ENCODE assay signal across 8 mouse cellular contexts in the genomic region with DNA sequence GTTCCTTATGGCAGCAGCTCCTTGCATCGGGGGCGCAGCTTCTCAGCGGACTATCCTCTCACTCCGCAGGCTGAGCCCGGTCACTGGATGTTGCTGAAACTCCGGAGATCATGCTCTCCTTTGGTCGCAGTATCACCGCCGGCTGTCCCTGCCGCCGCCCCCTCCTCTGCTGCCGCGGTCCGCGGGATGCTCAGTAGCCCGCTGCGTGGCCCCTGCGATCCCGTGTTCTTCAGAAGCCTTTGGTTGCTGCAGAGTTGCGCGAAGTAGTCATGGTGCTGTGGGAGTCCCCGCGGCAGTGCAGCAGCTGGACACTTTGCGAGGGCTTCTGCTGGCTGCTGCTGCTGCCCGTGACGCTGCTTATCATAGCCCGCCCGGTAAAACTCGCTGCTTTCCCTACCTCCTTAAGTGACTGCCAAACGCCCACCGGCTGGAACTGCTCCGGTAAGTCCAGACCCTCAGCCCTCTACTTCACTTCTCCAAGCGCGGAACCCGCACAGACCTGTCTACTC. TPM values are rescaled to one million over a fixed set of nuclear protein-coding genes. Genes with fewer than 3 reads are reported as not detected.
DNase-seq lines count a peak whose midpoint lies in the region; ATAC-seq and TF ChIP-seq lines count a peak whose summit lies in the region.

No protein-coding gene starts in this region.

- under 1% methylated on average over 35 of the region's 35 CpGs for WGBS in forebrain, embryonic 15.5 days
- WGBS in intestine, embryonic 16.5 days, result under 1% methylated on average over 35 of the region's 35 CpGs
- WGBS in liver, embryonic 14.5 days (ENCODE audit: insufficient replicate concordance), result under 1% methylated on average over 35 of the region's 35 CpGs

- no peaks in the 10 kb centered on the region for H3K36me3 ChIP-seq in forebrain, embryonic 15.5 days
- no peaks in the 10 kb centered on the region for H3K36me3 ChIP-seq in intestine, embryonic 16.5 days (ENCODE audit: control insufficient read depth, insufficient read depth, low read length)
- no peaks in the 10 kb centered on the region for H3K36me3 ChIP-seq in liver, embryonic 14.5 days (replicated peaks; ENCODE audit: control insufficient read depth, insufficient read depth, low read depth)

- H3K4me2 ChIP-seq in forebrain, embryonic 15.5 days (replicated peaks), result peak overlapping the region; percentile 85
- peak overlapping the region; percentile 90 for H3K4me2 ChIP-seq in intestine, embryonic 16.5 days (ENCODE audit: low read depth, low read length)
- peak overlapping the region; percentile 62 for H3K4me2 ChIP-seq in liver, embryonic 14.5 days (ENCODE audit: low read depth)

- peak overlapping the region; percentile 73 for H3K4me3 ChIP-seq in forebrain, embryonic 15.5 days
- H3K4me3 ChIP-seq in intestine, embryonic 16.5 days (ENCODE audit: low read length), result peak overlapping the region; percentile 62
- H3K4me3 ChIP-seq in liver, embryonic 14.5 days (ENCODE audit: insufficient read depth in 1 of 2, low read depth in 2 of 2, low read length in 2 of 2), result peak overlapping the region; percentile 36 to 37

- peak; percentile 58 for ATAC-seq in forebrain, embryonic 15.5 days (replicated peaks)
- peak; percentile 64 for ATAC-seq in intestine, embryonic 16.5 days
- no peak; the same call in 1 of the 2 replicates for ATAC-seq in liver, embryonic 14.5 days (ENCODE audit: insufficient read depth)
- ATAC-seq in megakaryocyte-erythroid progenitor cell, adult 5-6 weeks (replicated peaks; ENCODE audit: low FRiP score, low TSS enrichment, poor library complexity, severe bottlenecking), result no peak

- no peaks in the 10 kb centered on the region for H3K27me3 ChIP-seq in forebrain, embryonic 15.5 days
- peaks cover 5% of the 10 kb centered on the region; the same call in 1 of the 2 replicates for H3K27me3 ChIP-seq in intestine, embryonic 16.5 days (replicated peaks; ENCODE audit: control insufficient read depth, insufficient read depth, low read length)
- peaks cover 42% of the 10 kb centered on the region for H3K27me3 ChIP-seq in liver, embryonic 14.5 days (ENCODE audit: control insufficient read depth, insufficient read depth, low read length)

- H3K9ac ChIP-seq in forebrain, embryonic 15.5 days (replicated peaks), result peak overlapping the region; percentile 73
- H3K9ac ChIP-seq in intestine, embryonic 16.5 days (ENCODE audit: low read depth, low read length), result peak overlapping the region; percentile 40
- H3K9ac ChIP-seq in liver, embryonic 14.5 days (replicated peaks), result no peak overlapping the region

- peaks cover 14% of the 10 kb centered on the region for H3K4me1 ChIP-seq in forebrain, embryonic 15.5 days
- peaks cover 9% of the 10 kb centered on the region; the same call in 1 of the 2 replicates for H3K4me1 ChIP-seq in intestine, embryonic 16.5 days (ENCODE audit: control insufficient read depth, insufficient read depth, low read length)
- no peaks in the 10 kb centered on the region for H3K4me1 ChIP-seq in liver, embryonic 14.5 days (replicated peaks; ENCODE audit: control insufficient read depth in 2 of 2, insufficient read depth in 2 of 2, low read length in 1 of 2)

- no peak for TF ChIP-seq CTCF in liver, embryonic 14.5 days (IDR thresholded peaks at IDR 0.05; ENCODE audit: low read depth)

- DNase-seq in left cerebral cortex, adult 11 months (ENCODE audit: low spot score), result peak; percentile 33
- no peak for DNase-seq in left cerebral cortex, postnatal 4 days
- peak; percentile 67 for DNase-seq in brain, adult 2 months (ENCODE audit: low read depth, low spot score)
- no peak for DNase-seq in liver, embryonic 14.5 days (ENCODE audit: low read depth in 3 of 3, low spot score in 3 of 3)
- DNase-seq in right cerebral cortex, postnatal 4 days, result peak; percentile 48

- intact Hi-C loops in left cerebral cortex, postnatal 4 days (cut with DNase I), result loop anchor here (2.0 kb wide), 1 partner anchor 405 kb away; no protein-coding TSS in a partner anchor

- H3K9me3 ChIP-seq in forebrain, embryonic 15.5 days, result no peaks in the 10 kb centered on the region
- H3K9me3 ChIP-seq in intestine, embryonic 16.5 days (ENCODE audit: control insufficient read depth, low read length), result no peaks in the 10 kb centered on the region
- H3K9me3 ChIP-seq in liver, embryonic 14.5 days (ENCODE audit: control insufficient read depth, low read length), result no peaks in the 10 kb centered on the region

- H3K27ac ChIP-seq in forebrain, embryonic 15.5 days (replicated peaks), result peak overlapping the region; percentile 90
- no peak overlapping the region for H3K27ac ChIP-seq in intestine, embryonic 16.5 days (ENCODE audit: low read length)
- no peak overlapping the region for H3K27ac ChIP-seq in liver, embryonic 14.5 days

- TF ChIP-seq EP300 in liver, embryonic 14.5 days (IDR thresholded peaks at IDR 0.05; ENCODE audit: low read depth), result no peak

RNA-seq across cellular contexts. Expression of gene Tmeff2, which starts 27.3 kb away (rescaled TPM):
- total RNA-seq in left cerebral cortex, postnatal 4 days (2021), result 10 to 100 TPM; 35.9 to 41.7 TPM
- 30.3 and 32.2 TPM in 2 replicates for polyA plus RNA-seq in forebrain, embryonic 15.5 days (2015; fragmentation: Nextera tagmentation; extraction: Ambion mirVana)
- 9.9 and 10.7 TPM in 2 replicates for polyA plus RNA-seq in intestine, embryonic 16.5 days (2015; fragmentation: Nextera tagmentation; extraction: Ambion mirVana)
- 0.17 and 0.29 TPM in 2 replicates for polyA plus RNA-seq in liver, embryonic 14.5 days (2012; rRNA removed)
- 0.38 and 0.41 TPM in 2 replicates for polyA plus RNA-seq in liver, embryonic 14.5 days (2014; fragmentation: Nextera tagmentation; extraction: Ambion mirVana)
- not detected in 2 replicates for total RNA-seq in megakaryocyte-erythroid progenitor cell, adult 5-6 weeks (2014; fragmentation: Nextera tagmentation)
- not detected in 2 replicates for total RNA-seq in megakaryocyte-erythroid progenitor cell, adult 5-6 weeks (2017)

Comparison
In these comparisons a context has a peak if more than half of its experiments do, and no peak if none do; other contexts are left out.
1. DNase-seq: peak in left cerebral cortex, adult 11 months (single experiment), brain, adult 2 months (single experiment) and right cerebral cortex, postnatal 4 days (single experiment); none in left cerebral cortex, postnatal 4 days (single experiment) and liver, embryonic 14.5 days (0 of 3).
2. ATAC-seq: peak in forebrain, embryonic 15.5 days (single experiment) and intestine, embryonic 16.5 days (single experiment); none in liver, embryonic 14.5 days (single experiment) and megakaryocyte-erythroid progenitor cell, adult 5-6 weeks (single experiment).
3. Peak in every context shown above with its lines, with median percentiles within 50 percentile points of each other: H3K4me2 ChIP-seq and H3K4me3 ChIP-seq.